Mouse (Mus musculus): ENCODE data around the gene Git1. TPM values are rescaled to one million over a fixed set of nuclear protein-coding genes. Genes with fewer than 3 reads are reported as not detected.

The Git1 gene
- polyA plus RNA-seq, 1 experiment = 16.1 TPM

- peaks cover 5% of the 10 kb centered on the region for H3K4me1 ChIP-seq (ENCODE audit: control insufficient read depth, insufficient read depth, low read length)
- no peak overlapping the region for H3K27ac ChIP-seq (ENCODE audit: control insufficient read depth, insufficient read depth, low read depth, low read length, poor library complexity)
- 17% methylated on average over 4 of the region's 4 CpGs for WGBS
- TF ChIP-seq POLR2A (IDR thresholded peaks at IDR 0.05; ENCODE audit: borderline replicate concordance, control insufficient read depth, low read depth, low read length) (no peak), CTCF (IDR thresholded peaks at IDR 0.05; ENCODE audit: control insufficient read depth, insufficient read depth, low read length) (no peak)
- peak overlapping the region; percentile 81 for H3K4me3 ChIP-seq (replicated peaks; ENCODE audit: control insufficient read depth, low read depth, low read length)
Observed at GRCm38 (mm10) chr11:77494344-77494676, 948 bp downstream of the Git1 start.

- WGBS = 79% methylated on average over 6 of the region's 6 CpGs
- TF ChIP-seq POLR2A (IDR thresholded peaks at IDR 0.05; ENCODE audit: borderline replicate concordance, control insufficient read depth, low read depth, low read length) (no peak), CTCF (IDR thresholded peaks at IDR 0.05; ENCODE audit: control insufficient read depth, insufficient read depth, low read length) (no peak)
- no peak overlapping the region for H3K4me3 ChIP-seq (replicated peaks; ENCODE audit: control insufficient read depth, low read depth, low read length)
- peaks cover 5% of the 10 kb centered on the region for H3K4me1 ChIP-seq (ENCODE audit: control insufficient read depth, insufficient read depth, low read length)
- no peak overlapping the region for H3K27ac ChIP-seq (ENCODE audit: control insufficient read depth, insufficient read depth, low read depth, low read length, poor library complexity)
Observed at GRCm38 (mm10) chr11:77494782-77495181, 1.4 kb downstream of the Git1 start.

DNA sequence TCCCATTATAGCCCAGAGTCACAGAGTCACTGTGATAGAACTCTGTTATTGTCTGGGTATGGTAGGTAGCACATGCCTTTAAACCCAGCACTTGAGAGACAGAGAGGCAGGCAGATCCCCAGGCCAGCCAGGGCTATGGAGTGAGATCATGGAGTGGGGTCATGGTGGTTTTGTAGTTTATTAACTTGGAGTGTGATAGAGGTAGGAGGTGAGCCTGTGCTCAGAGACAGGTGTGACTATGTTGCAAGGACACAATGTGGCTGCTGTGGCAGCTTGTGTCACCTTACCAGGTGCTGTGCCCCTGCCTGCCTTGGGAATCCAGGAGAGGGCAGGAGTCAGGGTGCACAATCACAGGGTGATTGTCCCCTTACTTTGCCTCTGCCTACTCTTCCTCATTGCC, 2.1 kb downstream of the Git1 start:
- peaks cover 5% of the 10 kb centered on the region for H3K4me1 ChIP-seq (ENCODE audit: control insufficient read depth, insufficient read depth, low read length)
- H3K27ac ChIP-seq (ENCODE audit: control insufficient read depth, insufficient read depth, low read depth, low read length, poor library complexity) = no peak overlapping the region
- H3K4me3 ChIP-seq (replicated peaks; ENCODE audit: control insufficient read depth, low read depth, low read length) = no peak overlapping the region
- TF ChIP-seq CTCF (IDR thresholded peaks at IDR 0.05; ENCODE audit: control insufficient read depth, insufficient read depth, low read length) (no peak), POLR2A (IDR thresholded peaks at IDR 0.05; ENCODE audit: borderline replicate concordance, control insufficient read depth, low read depth, low read length) (no peak)

DNA sequence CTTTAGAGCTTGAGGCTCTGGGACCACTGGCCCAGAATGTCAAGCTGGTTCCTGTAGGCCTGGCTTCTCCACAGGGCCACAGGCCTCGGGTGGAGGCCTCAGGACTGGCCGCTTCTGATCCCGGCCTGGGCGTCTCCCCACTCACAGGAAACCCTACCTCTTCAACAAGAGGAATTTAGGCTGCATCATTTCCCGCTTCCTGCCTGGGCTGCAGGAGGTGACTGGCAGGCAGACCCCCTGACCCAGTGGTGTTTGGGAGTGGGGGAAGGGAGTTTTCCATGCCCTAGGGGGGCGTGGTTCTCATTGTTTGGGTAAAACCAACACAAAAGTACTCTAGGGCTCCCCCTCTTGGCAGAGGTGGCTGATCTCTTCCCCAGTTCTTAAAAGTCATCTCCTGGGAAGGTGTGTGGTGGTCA, 4.0 kb downstream of the Git1 start:
- 45% methylated on average over 6 of the region's 6 CpGs for WGBS
- peaks cover 3% of the 10 kb centered on the region for H3K4me1 ChIP-seq (ENCODE audit: control insufficient read depth, insufficient read depth, low read length)

DNA sequence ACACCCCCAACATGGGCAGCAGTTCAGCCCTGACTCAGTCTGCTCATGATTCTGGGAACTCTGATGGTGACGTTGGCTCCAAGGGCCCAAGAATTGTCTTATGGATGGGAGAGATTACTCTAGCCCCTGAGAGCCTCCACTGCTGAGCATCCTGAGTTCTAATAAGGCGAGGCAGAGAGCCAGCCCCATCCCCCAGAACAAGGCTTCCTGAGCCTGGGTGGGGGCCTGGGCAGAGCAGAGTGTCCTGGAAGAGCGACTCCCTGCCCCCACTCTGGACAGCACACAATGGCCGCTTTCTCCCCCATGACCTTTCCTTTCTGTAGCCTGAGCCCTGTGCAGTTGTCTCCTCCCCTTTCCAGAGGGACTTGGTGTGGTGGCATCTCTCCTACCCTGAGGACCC, 4.5 kb downstream of the Git1 start:
- no peak overlapping the region for H3K4me3 ChIP-seq (replicated peaks; ENCODE audit: control insufficient read depth, low read depth, low read length)
- TF ChIP-seq POLR2A (IDR thresholded peaks at IDR 0.05; ENCODE audit: borderline replicate concordance, control insufficient read depth, low read depth, low read length) (no peak), CTCF (IDR thresholded peaks at IDR 0.05; ENCODE audit: control insufficient read depth, insufficient read depth, low read length) (no peak)
- no peak overlapping the region; the same call in 1 of the 2 replicates for H3K27ac ChIP-seq (ENCODE audit: control insufficient read depth, insufficient read depth, low read depth, low read length, poor library complexity)
- 79% methylated on average over 4 of the region's 4 CpGs for WGBS
- peaks cover 2% of the 10 kb centered on the region for H3K4me1 ChIP-seq (ENCODE audit: control insufficient read depth, insufficient read depth, low read length)

More for the DNA sequence above, 4.0 kb downstream of the Git1 start:
- Histone ChIP-seq H3K4me3 (replicated peaks; ENCODE audit: control insufficient read depth, low read depth, low read length) (no peak overlapping the region), H3K27ac (ENCODE audit: control insufficient read depth, insufficient read depth, low read depth, low read length, poor library complexity) (no peak overlapping the region)
- TF ChIP-seq POLR2A (IDR thresholded peaks at IDR 0.05; ENCODE audit: borderline replicate concordance, control insufficient read depth, low read depth, low read length) = no peak
- peak; percentile 16; the same call in 1 of the 2 replicates for TF ChIP-seq CTCF (IDR thresholded peaks at IDR 0.05; ENCODE audit: control insufficient read depth, insufficient read depth, low read length)

GRCm38 (mm10) chr11:77498261-77499139, 5.1 kb downstream of the Git1 start:
- no peak for TF ChIP-seq POLR2A (IDR thresholded peaks at IDR 0.05; ENCODE audit: borderline replicate concordance, control insufficient read depth, low read depth, low read length)
- TF ChIP-seq CTCF (IDR thresholded peaks at IDR 0.05; ENCODE audit: control insufficient read depth, insufficient read depth, low read length) = no peak
- peaks cover 2% of the 10 kb centered on the region for H3K4me1 ChIP-seq (ENCODE audit: control insufficient read depth, insufficient read depth, low read length)
- WGBS = 85% methylated on average over 12 of the region's 12 CpGs
- H3K4me3 ChIP-seq (replicated peaks; ENCODE audit: control insufficient read depth, low read depth, low read length) = no peak overlapping the region
- H3K27ac ChIP-seq (ENCODE audit: control insufficient read depth, insufficient read depth, low read depth, low read length, poor library complexity) = no peak overlapping the region; the same call in 1 of the 2 replicates

DNA sequence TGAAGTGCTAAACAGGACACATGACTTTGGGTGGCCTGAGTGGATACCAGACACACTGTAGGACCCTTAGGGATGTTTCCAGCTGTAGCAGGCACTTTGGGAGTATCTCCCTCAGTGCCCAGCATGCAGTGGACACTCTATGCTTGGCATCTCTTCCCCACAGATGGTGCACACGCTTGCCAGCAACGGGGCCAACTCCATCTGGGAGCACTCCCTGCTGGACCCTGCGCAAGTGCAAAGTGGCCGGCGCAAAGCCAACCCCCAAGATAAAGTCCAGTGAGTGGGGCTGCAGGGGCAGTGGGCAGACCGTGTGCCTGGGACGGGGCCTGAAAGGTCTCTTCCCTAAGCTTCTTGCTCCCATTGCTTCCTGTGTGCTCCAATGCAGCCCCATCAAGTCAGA, 6.0 kb downstream of the Git1 start:
- Histone ChIP-seq H3K4me1 (ENCODE audit: control insufficient read depth, insufficient read depth, low read length) (no peaks in the 10 kb centered on the region; the same call in none of the 2 replicates), H3K27ac (ENCODE audit: control insufficient read depth, insufficient read depth, low read depth, low read length, poor library complexity) (no peak overlapping the region), H3K4me3 (replicated peaks; ENCODE audit: control insufficient read depth, low read depth, low read length) (no peak overlapping the region)
- WGBS = 91% methylated on average over 7 of the region's 7 CpGs
- TF ChIP-seq CTCF (IDR thresholded peaks at IDR 0.05; ENCODE audit: control insufficient read depth, insufficient read depth, low read length) (no peak), POLR2A (IDR thresholded peaks at IDR 0.05; ENCODE audit: borderline replicate concordance, control insufficient read depth, low read depth, low read length) (no peak)

DNA sequence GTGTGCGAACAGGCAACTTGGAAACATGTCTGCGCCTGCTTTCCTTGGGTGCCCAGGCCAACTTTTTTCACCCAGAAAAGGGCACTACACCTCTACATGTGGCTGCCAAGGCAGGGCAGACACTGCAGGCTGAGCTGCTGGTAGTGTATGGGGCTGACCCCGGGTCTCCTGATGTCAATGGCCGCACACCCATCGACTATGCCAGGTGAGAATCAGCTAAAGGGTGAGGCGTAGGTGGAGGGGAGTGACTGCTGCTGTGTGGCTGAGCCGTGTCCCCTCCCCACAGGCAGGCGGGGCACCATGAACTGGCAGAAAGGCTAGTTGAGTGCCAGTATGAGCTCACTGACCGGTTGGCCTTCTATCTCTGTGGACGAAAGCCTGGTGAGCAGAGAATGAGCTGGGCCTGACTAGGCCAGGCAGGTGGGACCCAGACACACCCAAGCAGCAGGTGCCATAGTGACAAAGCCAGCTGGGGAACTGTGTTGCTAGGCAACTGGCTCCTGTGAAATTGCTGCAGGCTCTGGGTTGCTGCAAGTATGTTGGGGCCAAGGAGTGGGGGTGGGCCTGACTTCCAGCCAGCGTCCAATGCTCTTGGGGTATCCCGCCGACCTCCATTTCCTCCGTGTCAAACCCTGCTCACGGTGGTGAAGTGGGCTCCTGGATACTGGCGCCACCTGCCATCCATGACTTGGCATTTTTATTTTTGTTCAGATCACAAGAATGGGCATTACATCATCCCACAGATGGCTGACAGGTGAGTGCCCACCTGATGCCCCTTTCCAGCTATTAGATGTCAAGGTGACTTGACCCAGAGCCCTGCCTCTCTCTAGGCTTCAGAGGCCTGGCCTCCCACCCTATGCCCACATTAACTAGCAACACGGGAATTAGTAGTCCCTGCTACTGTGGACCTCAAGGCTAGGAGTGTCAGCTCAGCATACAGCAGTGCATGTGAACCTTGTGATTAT, 7.3 kb downstream of the Git1 start:
- 80% methylated on average over 17 of the region's 17 CpGs for WGBS
- Histone ChIP-seq H3K4me1 (ENCODE audit: control insufficient read depth, insufficient read depth, low read length) (no peaks in the 10 kb centered on the region; the same call in none of the 2 replicates), H3K4me3 (replicated peaks; ENCODE audit: control insufficient read depth, low read depth, low read length) (no peak overlapping the region), H3K27ac (ENCODE audit: control insufficient read depth, insufficient read depth, low read depth, low read length, poor library complexity) (no peak overlapping the region)
- TF ChIP-seq CTCF (IDR thresholded peaks at IDR 0.05; ENCODE audit: control insufficient read depth, insufficient read depth, low read length) = no peak
- no peak for TF ChIP-seq POLR2A (IDR thresholded peaks at IDR 0.05; ENCODE audit: borderline replicate concordance, control insufficient read depth, low read depth, low read length)

All from bone marrow, adult 2 months (tissue).